Mouse (Mus musculus) myocyte (in vitro differentiated cells): Measurements from ENCODE around the gene Sstr4. TPM values are rescaled to one million over a fixed set of nuclear protein-coding genes. Genes with fewer than 3 reads are reported as not detected.
A peak's percentile ranks its signal among the peaks of the same experiment; 100 is the strongest.

ENCODE experiments used
- H3K27me3 ChIP-seq: one replicate; pipeline ENCODE4 v1.6.1; 2011; ENCODE audit not compliant: control insufficient read depth, insufficient read depth, insufficient read length
- H3K36me3 ChIP-seq: one replicate; pipeline ENCODE4 v1.6.1; 2011; ENCODE audit not compliant: control insufficient read depth, insufficient read depth
- H3K4me2 ChIP-seq: one replicate; pipeline ENCODE4 v1.6.1; 2011; ENCODE audit warnings: low read depth, control low read depth
- H3K4me3 ChIP-seq: one replicate; pipeline ENCODE4 v1.5.1; 2011; ENCODE audit warnings: mild to moderate bottlenecking, control low read depth, moderate library complexity
- H3K79me2 ChIP-seq: one replicate; pipeline ENCODE4 v1.6.1; 2011; ENCODE audit not compliant: control insufficient read depth, insufficient read depth
- H3ac ChIP-seq: one replicate; pipeline ENCODE4 v1.6.1; 2011; ENCODE audit not compliant: control insufficient read depth, insufficient read length
- CEBPB ChIP-seq: IDR thresholded peaks from 2 replicates; pipeline ENCODE4 v1.6.1; 2011; ENCODE audit warnings: mild to moderate bottlenecking, moderate library complexity; ENCODE audit not compliant: poor library complexity, insufficient read depth, severe bottlenecking
- E2F4 ChIP-seq: IDR thresholded peaks from one replicate; pipeline ENCODE4 v1.6.1; 2011; ENCODE audit warnings: mild to moderate bottlenecking, control low read depth, moderate library complexity; ENCODE audit not compliant: insufficient read depth
- MAX ChIP-seq: IDR thresholded peaks from one replicate; pipeline ENCODE4 v1.6.1; 2011; ENCODE audit warnings: low read depth, mild to moderate bottlenecking, control low read depth
- MYOD1 ChIP-seq, 3 experiments: IDR thresholded peaks; one replicate each; pipeline ENCODE4 v1.6.1; 2011; ENCODE audit warnings: control low read depth in 2 of 3, low read depth in 2 of 3, mild to moderate bottlenecking in 2 of 3, moderate library complexity in 1 of 3; ENCODE audit not compliant: insufficient read length in 2 of 3, control insufficient read depth in 1 of 3
- MYOG ChIP-seq, 3 experiments: IDR thresholded peaks; one replicate each; pipeline ENCODE4 v1.6.1; 2011; ENCODE audit warnings: control low read depth in 2 of 3, low read depth in 2 of 3, mild to moderate bottlenecking in 2 of 3; ENCODE audit not compliant: insufficient read length in 2 of 3, control insufficient read depth in 1 of 3, insufficient read depth in 1 of 3
- POLR2A ChIP-seq: IDR thresholded peaks from one replicate; pipeline ENCODE4 v1.6.1; 2011; ENCODE audit warnings: low read depth, mild to moderate bottlenecking, control low read depth, moderate library complexity; ENCODE audit not compliant: insufficient read length
- POLR2AphosphoS2 ChIP-seq: IDR thresholded peaks from one replicate; pipeline ENCODE4 v1.6.1; 2011; ENCODE audit warnings: low read depth, control low read depth; ENCODE audit not compliant: insufficient read length
- REST ChIP-seq: IDR thresholded peaks from one replicate; pipeline ENCODE4 v1.6.1; 2011; ENCODE audit warnings: mild to moderate bottlenecking, control low read depth, moderate library complexity; ENCODE audit not compliant: insufficient read depth, insufficient read length
- SRF ChIP-seq: IDR thresholded peaks from one replicate; pipeline ENCODE4 v1.6.1; 2011; ENCODE audit warnings: low read depth; ENCODE audit not compliant: control insufficient read depth, insufficient read length
- TCF12 ChIP-seq: IDR thresholded peaks from one replicate; pipeline ENCODE4 v1.6.1; 2011; ENCODE audit warnings: mild to moderate bottlenecking, control low read depth; ENCODE audit not compliant: poor library complexity, insufficient read depth, severe bottlenecking
- TCF3 ChIP-seq: IDR thresholded peaks from one replicate; pipeline ENCODE4 v1.6.1; 2011; ENCODE audit warnings: low read depth, control low read depth; ENCODE audit not compliant: insufficient read length
- USF1 ChIP-seq: IDR thresholded peaks from one replicate; pipeline ENCODE4 v1.6.1; 2011; ENCODE audit warnings: low read depth, mild to moderate bottlenecking, control low read depth, moderate library complexity
- polyA plus RNA-seq: library from polyadenylated mRNA; unstranded; fragments of >200 nt; fragmentation: generic; extraction: Trizol; gene quantifications from one replicate; pipeline ENCODE4 v1.2.1, GENCODE M21; 2012; ENCODE audit warnings: missing spikeins

Sstr4 gene
- polyA plus RNA-seq, 1 experiment, result not detected

- H3K36me3 ChIP-seq, result no peaks in the 10 kb centered on the region
- H3K27me3 ChIP-seq, result no peaks in the 10 kb centered on the region
- TF ChIP-seq MYOG (IDR thresholded peaks at IDR 0.05; ENCODE audit: control insufficient read depth in 1 of 3, insufficient read depth in 1 of 3, insufficient read length in 2 of 3, low read depth in 2 of 3), result no peak
- no peak for TF ChIP-seq MYOD1 (IDR thresholded peaks at IDR 0.05; ENCODE audit: control insufficient read depth in 1 of 3, insufficient read length in 2 of 3, low read depth in 2 of 3)
- TF ChIP-seq CEBPB, result no peak
- no peak for TF ChIP-seq E2F4
These were observed 7.1 kb downstream of the Sstr4 start for GRCm38 (mm10) chr2:148402227-148402626.

GRCm38 (mm10) chr2:148404906-148405305 is 9.8 kb downstream of the Sstr4 start:
- no peak overlapping the region for H3ac ChIP-seq
- H3K4me2 ChIP-seq, result peak overlapping the region; percentile 97
- H3K79me2 ChIP-seq, result no peaks in the 10 kb centered on the region
- TF ChIP-seq TCF12 (no peak), POLR2A (no peak), TCF3 (no peak), MYOD1 (IDR thresholded peaks at IDR 0.05; ENCODE audit: control insufficient read depth in 1 of 3, insufficient read length in 2 of 3, low read depth in 2 of 3) (no peak), E2F4 (no peak), MAX (no peak), USF1 (no peak), POLR2AphosphoS2 (no peak), REST (no peak), MYOG (IDR thresholded peaks at IDR 0.05; ENCODE audit: control insufficient read depth in 1 of 3, insufficient read depth in 1 of 3, insufficient read length in 2 of 3, low read depth in 2 of 3) (no peak), CEBPB (no peak), SRF (no peak)
- H3K4me3 ChIP-seq, result no peak overlapping the region
- H3K27me3 ChIP-seq, result no peaks in the 10 kb centered on the region
- H3K36me3 ChIP-seq, result no peaks in the 10 kb centered on the region

More at GRCm38 (mm10) chr2:148402227-148402626, 7.1 kb downstream of the Sstr4 start:
- no peaks in the 10 kb centered on the region for H3K79me2 ChIP-seq
- no peak overlapping the region for H3K4me2 ChIP-seq
- H3K4me3 ChIP-seq, result no peak overlapping the region
- no peak overlapping the region for H3ac ChIP-seq

GRCm38 (mm10) chr2:148406160-148406970 is 11.2 kb downstream of the Sstr4 start:
- H3K36me3 ChIP-seq, result no peaks in the 10 kb centered on the region
- no peaks in the 10 kb centered on the region for H3K27me3 ChIP-seq
- no peaks in the 10 kb centered on the region for H3K79me2 ChIP-seq
- no peak overlapping the region for H3ac ChIP-seq
- peak overlapping the region; percentile 97 for H3K4me2 ChIP-seq
- TF ChIP-seq POLR2AphosphoS2, result no peak
- TF ChIP-seq SRF, result no peak
- no peak for TF ChIP-seq POLR2A
- TF ChIP-seq CEBPB, result no peak
- no peak for TF ChIP-seq MYOG (IDR thresholded peaks at IDR 0.05; ENCODE audit: control insufficient read depth in 1 of 3, insufficient read depth in 1 of 3, insufficient read length in 2 of 3, low read depth in 2 of 3)
- no peak for TF ChIP-seq TCF12
- no peak for TF ChIP-seq TCF3
- no peak for TF ChIP-seq E2F4
- TF ChIP-seq MYOD1 (IDR thresholded peaks at IDR 0.05; ENCODE audit: control insufficient read depth in 1 of 3, insufficient read length in 2 of 3, low read depth in 2 of 3), result no peak
- no peak for TF ChIP-seq REST
- no peak for TF ChIP-seq USF1
- TF ChIP-seq MAX, result no peak
- peak overlapping the region; percentile 35 for H3K4me3 ChIP-seq

GRCm38 (mm10) chr2:148406971-148407869 is 12.1 kb downstream of the Sstr4 start:
- peak overlapping the region; percentile 97 for H3K4me2 ChIP-seq
- H3ac ChIP-seq, result no peak overlapping the region
- no peaks in the 10 kb centered on the region for H3K79me2 ChIP-seq
- no peaks in the 10 kb centered on the region for H3K27me3 ChIP-seq
- no peak for TF ChIP-seq MAX
- peak in 1 of 3 experiments; percentile 36 for TF ChIP-seq MYOD1 (IDR thresholded peaks at IDR 0.05; ENCODE audit: control insufficient read depth in 1 of 3, insufficient read length in 2 of 3, low read depth in 2 of 3)
- TF ChIP-seq CEBPB, result no peak
- H3K4me3 ChIP-seq, result peak overlapping the region; percentile 35
- no peaks in the 10 kb centered on the region for H3K36me3 ChIP-seq
